Mouse (Mus musculus) lung, postnatal 0 days (tissue): ENCODE results near the gene Onecut1.
A peak's percentile ranks its signal among the peaks of the same experiment; 100 is the strongest.

Experiments
- CTCF ChIP-seq: IDR thresholded peaks from 2 replicates; pipeline ENCODE4 v1.5.1; 2016; ENCODE audit warnings: antibody characterized with exemption, mild to moderate bottlenecking
- EP300 ChIP-seq: IDR thresholded peaks from 2 replicates; pipeline ENCODE4 v1.6.1; 2016; ENCODE audit warnings: antibody characterized with exemption, mild to moderate bottlenecking, control low read depth

DNA sequence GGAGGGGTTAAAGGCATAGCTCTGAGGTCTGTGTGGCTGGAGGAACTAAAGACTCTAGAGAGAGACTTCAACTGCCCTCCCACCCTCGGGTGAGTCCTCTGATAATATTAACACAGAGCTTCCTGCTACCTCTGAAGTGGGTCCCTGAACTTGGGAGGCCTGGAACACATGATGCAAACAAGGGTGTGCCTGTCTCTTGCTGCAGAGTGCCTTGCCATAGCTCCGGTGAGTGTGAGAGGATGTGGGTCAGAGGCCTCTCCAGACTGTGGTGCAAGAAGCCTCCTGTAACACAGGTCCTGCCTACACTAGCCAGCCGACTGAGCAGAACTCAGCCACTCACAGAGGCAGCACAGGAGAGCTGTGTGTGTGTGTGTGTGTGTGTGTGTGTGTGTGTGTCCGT lies 45.2 kb downstream of the Onecut1 start:
- TF ChIP-seq CTCF (no peak), EP300 (peak; percentile 77)
